Mouse (Mus musculus): ENCODE data around the gene Fam151a. TPM values are rescaled to one million over a fixed set of nuclear protein-coding genes. Genes with fewer than 3 reads are reported as not detected.

The Fam151a gene
- polyA plus RNA-seq (2014; fragmentation: Nextera tagmentation; extraction: Ambion mirVana) = not detected in 2 replicates

GRCm38 (mm10) chr4:106733636-106734035 lies at the start of gene Fam151a:
Fam151a (plus strand) TSS chr4:106733889.
- WGBS = 58% methylated on average over 4 of the region's 4 CpGs
- H3K36me3 ChIP-seq (ENCODE audit: control insufficient read depth, insufficient read depth, low read length) = no peaks in the 10 kb centered on the region
- ATAC-seq (replicated peaks; ENCODE audit: low FRiP score) (no peak), DNase-seq (ENCODE audit: low spot score) (no peak)
- H3K4me3 ChIP-seq (ENCODE audit: low read depth, low read length) = no peak within 1 kb of the TSS
- no peaks in the 10 kb centered on the region for H3K9me3 ChIP-seq (ENCODE audit: control insufficient read depth, low read length)
- H3K27ac ChIP-seq (ENCODE audit: low read depth, low read length) = no peak within 1 kb of the TSS
- no peak within 1 kb of the TSS for H3K4me2 ChIP-seq (ENCODE audit: low read depth, low read length, severe bottlenecking)
- no peak within 1 kb of the TSS for H3K9ac ChIP-seq (ENCODE audit: low read length)
- no peaks in the 10 kb centered on the region for H3K4me1 ChIP-seq (replicated peaks; ENCODE audit: control insufficient read depth, insufficient read depth, low read length)
- H3K27me3 ChIP-seq (ENCODE audit: control insufficient read depth, insufficient read depth, low read length) = no peaks in the 10 kb centered on the region

DNA sequence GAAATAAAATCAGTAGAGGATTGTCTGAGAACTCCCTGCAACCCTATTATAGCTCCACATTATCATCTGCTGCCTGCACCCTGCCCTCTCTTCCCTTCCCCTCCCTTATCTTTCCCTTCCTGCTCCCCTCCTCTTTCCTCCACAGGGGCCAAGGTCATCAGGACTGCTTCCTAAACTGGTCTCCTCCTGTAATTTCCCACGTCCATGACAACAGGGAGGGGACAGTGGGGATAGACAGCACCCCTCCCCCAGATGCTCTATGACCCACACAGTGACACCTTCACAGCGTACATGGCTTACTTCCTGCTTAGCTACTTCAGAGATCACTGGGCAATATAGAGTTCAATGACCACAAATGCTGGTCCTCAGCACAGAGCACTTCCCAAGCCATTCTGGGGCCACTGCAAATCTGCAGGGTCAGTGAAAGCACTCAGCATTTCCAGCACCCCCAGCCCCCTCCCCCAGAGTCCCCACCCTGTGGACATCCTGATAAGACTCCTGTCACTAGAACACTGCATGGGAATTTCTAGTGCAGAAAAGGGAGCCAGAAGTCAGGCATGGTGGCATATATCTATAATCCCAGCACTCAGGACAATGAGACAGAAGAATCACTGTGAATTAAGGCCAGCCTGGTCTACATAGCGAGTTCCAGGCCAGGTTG lies 44.9 kb upstream of the Fam151a start:
- WGBS = 57% methylated on average over 3 of the region's 3 CpGs
- ATAC-seq (replicated peaks; ENCODE audit: low FRiP score) (no peak), DNase-seq (ENCODE audit: low spot score) (no peak)
- no peak overlapping the region for H3K9ac ChIP-seq (ENCODE audit: low read length)
- no peak overlapping the region for H3K4me2 ChIP-seq (ENCODE audit: low read depth, low read length, severe bottlenecking)
- H3K36me3 ChIP-seq (ENCODE audit: control insufficient read depth, insufficient read depth, low read length) = no peaks in the 10 kb centered on the region
- H3K4me3 ChIP-seq (ENCODE audit: low read depth, low read length) = no peak overlapping the region
- H3K27ac ChIP-seq (ENCODE audit: low read depth, low read length) = no peak overlapping the region
- no peaks in the 10 kb centered on the region for H3K4me1 ChIP-seq (replicated peaks; ENCODE audit: control insufficient read depth, insufficient read depth, low read length)
- H3K27me3 ChIP-seq (ENCODE audit: control insufficient read depth, insufficient read depth, low read length) = no peaks in the 10 kb centered on the region
- no peaks in the 10 kb centered on the region for H3K9me3 ChIP-seq (ENCODE audit: control insufficient read depth, low read length)

GRCm38 (mm10) chr4:106693841-106694430 lies 39.8 kb upstream of the Fam151a start:
- DNase-seq (ENCODE audit: low spot score) (no peak), ATAC-seq (replicated peaks; ENCODE audit: low FRiP score) (no peak)
- Histone ChIP-seq H3K36me3 (ENCODE audit: control insufficient read depth, insufficient read depth, low read length) (no peaks in the 10 kb centered on the region), H3K27ac (ENCODE audit: low read depth, low read length) (no peak overlapping the region), H3K4me3 (ENCODE audit: low read depth, low read length) (no peak overlapping the region), H3K4me1 (replicated peaks; ENCODE audit: control insufficient read depth, insufficient read depth, low read length) (no peaks in the 10 kb centered on the region), H3K27me3 (ENCODE audit: control insufficient read depth, insufficient read depth, low read length) (no peaks in the 10 kb centered on the region), H3K9me3 (ENCODE audit: control insufficient read depth, low read length) (no peaks in the 10 kb centered on the region), H3K9ac (ENCODE audit: low read length) (no peak overlapping the region), H3K4me2 (ENCODE audit: low read depth, low read length, severe bottlenecking) (no peak overlapping the region)
- WGBS = 87% methylated on average over 15 of the region's 15 CpGs

DNA sequence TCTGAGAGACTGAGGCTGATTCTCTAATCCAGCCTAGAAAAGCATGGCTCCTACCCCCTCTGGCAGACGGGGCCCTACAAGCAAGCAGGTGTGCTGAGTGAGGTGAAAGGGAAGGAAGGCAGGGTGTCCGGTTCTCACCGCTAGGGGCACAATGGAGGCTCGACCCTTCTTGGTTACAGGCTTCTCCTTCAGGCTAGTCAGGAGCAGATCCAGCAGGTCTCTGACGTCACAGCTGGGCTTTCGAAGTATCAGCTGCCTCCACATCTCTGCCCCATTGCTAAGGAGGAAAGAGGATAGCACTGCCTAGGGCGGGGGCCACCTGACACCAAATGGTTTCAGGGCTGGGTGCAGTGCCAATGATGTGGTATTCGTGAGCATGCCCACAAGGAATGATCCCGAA lies 33.7 kb upstream of the Fam151a start:
- Histone ChIP-seq H3K9ac (ENCODE audit: low read length) (no peak overlapping the region), H3K4me2 (ENCODE audit: low read depth, low read length, severe bottlenecking) (no peak overlapping the region), H3K4me1 (replicated peaks; ENCODE audit: control insufficient read depth, insufficient read depth, low read length) (peaks cover 6% of the 10 kb centered on the region; the same call in 1 of the 2 replicates), H3K4me3 (ENCODE audit: low read depth, low read length) (no peak overlapping the region), H3K27me3 (ENCODE audit: control insufficient read depth, insufficient read depth, low read length) (no peaks in the 10 kb centered on the region), H3K9me3 (ENCODE audit: control insufficient read depth, low read length) (no peaks in the 10 kb centered on the region), H3K36me3 (ENCODE audit: control insufficient read depth, insufficient read depth, low read length) (no peaks in the 10 kb centered on the region), H3K27ac (ENCODE audit: low read depth, low read length) (no peak overlapping the region)
- ATAC-seq (replicated peaks; ENCODE audit: low FRiP score) (no peak; the same call in 1 of the 2 replicates), DNase-seq (ENCODE audit: low spot score) (peak; percentile 79)
- 21% methylated on average over 9 of the region's 9 CpGs for WGBS

DNA sequence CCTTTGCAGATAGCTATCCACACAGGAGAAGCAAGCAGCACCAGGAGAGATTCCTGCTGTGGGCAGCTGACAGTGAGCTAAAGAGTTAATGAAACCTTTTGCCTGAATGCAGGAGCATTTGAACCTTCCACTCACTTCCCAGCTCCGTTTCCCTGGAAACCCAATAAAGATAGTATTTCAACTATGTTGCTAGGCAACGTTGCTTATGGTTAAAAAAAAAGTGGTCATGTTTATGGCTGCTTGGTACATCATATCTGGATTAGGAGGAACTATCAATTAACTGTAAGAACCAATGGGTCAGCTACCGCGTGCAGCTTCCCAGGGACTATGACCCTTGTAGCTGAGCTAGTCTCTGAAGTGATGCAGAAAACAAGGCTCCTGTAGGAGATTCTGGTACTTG lies 32.9 kb upstream of the Fam151a start:
- no peak for ATAC-seq (replicated peaks; ENCODE audit: low FRiP score)
- Histone ChIP-seq H3K9me3 (ENCODE audit: control insufficient read depth, low read length) (no peaks in the 10 kb centered on the region), H3K4me3 (ENCODE audit: low read depth, low read length) (no peak overlapping the region), H3K36me3 (ENCODE audit: control insufficient read depth, insufficient read depth, low read length) (no peaks in the 10 kb centered on the region), H3K4me2 (ENCODE audit: low read depth, low read length, severe bottlenecking) (no peak overlapping the region), H3K27me3 (ENCODE audit: control insufficient read depth, insufficient read depth, low read length) (no peaks in the 10 kb centered on the region), H3K4me1 (replicated peaks; ENCODE audit: control insufficient read depth, insufficient read depth, low read length) (peaks cover 11% of the 10 kb centered on the region; the same call in 1 of the 2 replicates), H3K27ac (ENCODE audit: low read depth, low read length) (no peak overlapping the region), H3K9ac (ENCODE audit: low read length) (no peak overlapping the region)
- 57% methylated on average over 4 of the region's 4 CpGs for WGBS
- DNase-seq (ENCODE audit: low spot score) = no peak

- no peaks in the 10 kb centered on the region for H3K9me3 ChIP-seq (ENCODE audit: control insufficient read depth, low read length)
- ATAC-seq (replicated peaks; ENCODE audit: low FRiP score) = no peak
- no peaks in the 10 kb centered on the region for H3K36me3 ChIP-seq (ENCODE audit: control insufficient read depth, insufficient read depth, low read length)
- peaks cover 11% of the 10 kb centered on the region; the same call in 1 of the 2 replicates for H3K4me1 ChIP-seq (replicated peaks; ENCODE audit: control insufficient read depth, insufficient read depth, low read length)
- no peak overlapping the region for H3K4me3 ChIP-seq (ENCODE audit: low read depth, low read length)
- no peak overlapping the region for H3K9ac ChIP-seq (ENCODE audit: low read length)
- no peak overlapping the region for H3K27ac ChIP-seq (ENCODE audit: low read depth, low read length)
- no peaks in the 10 kb centered on the region for H3K27me3 ChIP-seq (ENCODE audit: control insufficient read depth, insufficient read depth, low read length)
- 85% methylated on average over 10 of the region's 10 CpGs for WGBS
- DNase-seq (ENCODE audit: low spot score) = no peak
- H3K4me2 ChIP-seq (ENCODE audit: low read depth, low read length, severe bottlenecking) = no peak overlapping the region
These were observed 29.7 kb upstream of the Fam151a start for GRCm38 (mm10) chr4:106703956-106704355.

DNA sequence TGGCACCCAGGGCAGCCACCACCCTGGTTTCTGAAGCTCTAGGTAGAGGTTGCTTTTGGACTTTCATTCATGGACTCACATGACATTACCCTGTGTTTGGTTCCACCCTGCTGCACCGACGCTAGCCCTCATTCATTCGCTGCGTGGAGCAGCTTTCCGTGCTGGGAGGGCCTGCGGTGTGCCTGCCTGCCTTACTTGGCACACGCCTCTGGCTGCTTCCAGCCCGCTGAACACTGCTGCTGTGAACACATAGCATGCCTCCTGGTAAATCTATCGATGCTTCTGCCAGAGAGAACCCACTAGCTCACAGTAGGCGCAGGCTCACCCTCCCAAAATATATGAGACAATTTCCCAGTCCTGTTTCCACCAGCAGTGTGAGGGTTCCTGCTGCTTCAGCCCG lies 29.3 kb upstream of the Fam151a start:
- H3K9me3 ChIP-seq (ENCODE audit: control insufficient read depth, low read length) = no peaks in the 10 kb centered on the region
- H3K9ac ChIP-seq (ENCODE audit: low read length) = peak overlapping the region; percentile 12; the same call in 1 of the 2 replicates
- DNase-seq (ENCODE audit: low spot score) (no peak), ATAC-seq (replicated peaks; ENCODE audit: low FRiP score) (no peak)
- no peaks in the 10 kb centered on the region for H3K36me3 ChIP-seq (ENCODE audit: control insufficient read depth, insufficient read depth, low read length)
- 68% methylated on average over 11 of the region's 11 CpGs for WGBS
- H3K4me1 ChIP-seq (replicated peaks; ENCODE audit: control insufficient read depth, insufficient read depth, low read length) = peaks cover 11% of the 10 kb centered on the region; the same call in 1 of the 2 replicates
- no peak overlapping the region for H3K27ac ChIP-seq (ENCODE audit: low read depth, low read length)
- no peak overlapping the region for H3K4me3 ChIP-seq (ENCODE audit: low read depth, low read length)
- H3K27me3 ChIP-seq (ENCODE audit: control insufficient read depth, insufficient read depth, low read length) = no peaks in the 10 kb centered on the region
- H3K4me2 ChIP-seq (ENCODE audit: low read depth, low read length, severe bottlenecking) = no peak overlapping the region

DNA sequence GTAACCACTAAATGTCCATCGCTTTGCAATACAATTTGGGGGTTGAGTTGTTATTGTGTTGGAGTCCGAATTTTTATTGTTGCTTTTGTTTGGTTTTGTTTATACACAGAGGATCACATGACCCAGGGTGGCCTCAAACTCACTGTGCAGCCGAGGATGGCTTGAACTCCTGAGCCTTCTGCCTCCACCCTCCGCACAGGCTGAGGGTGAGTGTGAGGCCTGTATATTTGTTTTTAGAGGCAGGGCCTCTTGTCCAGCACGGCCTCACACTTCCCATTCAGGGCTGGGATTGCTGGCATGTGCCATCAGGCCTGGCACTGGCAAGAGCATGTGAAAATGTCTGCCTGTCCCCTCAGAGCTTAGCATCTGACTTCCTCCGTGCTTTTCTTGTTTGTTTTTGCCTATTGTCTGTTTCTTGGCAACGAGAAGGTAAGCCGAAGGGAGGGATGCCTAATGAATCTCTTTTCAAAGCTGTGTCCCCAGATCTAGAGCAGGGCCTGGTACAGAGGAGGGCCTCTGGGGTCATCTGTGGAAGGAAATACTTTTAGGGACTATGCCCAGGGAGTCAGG lies 28.5 kb upstream of the Fam151a start:
- Histone ChIP-seq H3K4me2 (ENCODE audit: low read depth, low read length, severe bottlenecking) (no peak overlapping the region), H3K27ac (ENCODE audit: low read depth, low read length) (no peak overlapping the region), H3K4me3 (ENCODE audit: low read depth, low read length) (no peak overlapping the region), H3K4me1 (replicated peaks; ENCODE audit: control insufficient read depth, insufficient read depth, low read length) (peaks cover 11% of the 10 kb centered on the region; the same call in 1 of the 2 replicates), H3K9me3 (ENCODE audit: control insufficient read depth, low read length) (no peaks in the 10 kb centered on the region), H3K27me3 (ENCODE audit: control insufficient read depth, insufficient read depth, low read length) (no peaks in the 10 kb centered on the region), H3K9ac (ENCODE audit: low read length) (peak overlapping the region; percentile 17), H3K36me3 (ENCODE audit: control insufficient read depth, insufficient read depth, low read length) (no peaks in the 10 kb centered on the region)
- DNase-seq (ENCODE audit: low spot score) (no peak), ATAC-seq (replicated peaks; ENCODE audit: low FRiP score) (no peak)
- 38% methylated on average over 8 of the region's 8 CpGs for WGBS

Measured in forebrain, embryonic 11.5 days (tissue).